Mouse (Mus musculus) heart, postnatal 14 days (tissue): ENCODE measurements around the gene Hck. TPM values are rescaled to one million over a fixed set of nuclear protein-coding genes. Genes with fewer than 3 reads are reported as not detected.

Experiments used
- DNase-seq, 2 experiments: peaks; one replicate each; pipeline ENCODE4 v3.0.0; 2021 to 2022
- intact Hi-C: fragments of 180-260 bp; cut with DNase I; formaldehyde crosslinking; loops from one replicate; pipeline ENCODE4 v1.15.1; 2025
- long read RNA-seq, 2 experiments: library from polyadenylated mRNA; stranded (forward); transcript quantifications; one replicate each; pipeline ENCODE4 v2.0.0; 2021
- total RNA-seq, 2 experiments: library from RNA; stranded (reverse); gene quantifications; 2 replicates each; pipeline ENCODE4 v1.2.3; 2021

Hck gene
- total RNA-seq: 1 to 10 TPM in 1 of 2 experiments, under 1 TPM in 1; 0.73 to 1.1 TPM
- long read RNA-seq, experiment 1, partial matches to known transcripts: 0 of 1 reads
- long read RNA-seq, experiment 1, other reads (novel, unspliced or antisense): 0 of 1 reads
- long read RNA-seq, experiment 2, partial matches to known transcripts: 0 of 3 reads
- long read RNA-seq, experiment 2, other reads (novel, unspliced or antisense): 1 of 3 reads

- DNase-seq: peak; percentile 57 to 61
- intact Hi-C loops: no loop called here
Observed at GRCm38 (mm10) chr2:153108313-153109264, at the start of gene Hck. Gene Hck, plus strand, starts transcription at chr2:153108468.

- intact Hi-C loops: no loop called here
- no peak for DNase-seq
Observed at GRCm38 (mm10) chr2:153060216-153060615, 48.1 kb upstream of the Hck start.

GRCm38 (mm10) chr2:153063394-153063793, 44.9 kb upstream of the Hck start:
- intact Hi-C loops: no loop called here
- no peak for DNase-seq

GRCm38 (mm10) chr2:153064190-153064970, 43.9 kb upstream of the Hck start:
- intact Hi-C loops: no loop called here
- DNase-seq: no peak

- intact Hi-C loops: no loop called here
- peak; percentile 56 to 59 for DNase-seq
Observed at GRCm38 (mm10) chr2:153065747-153066508, 42.3 kb upstream of the Hck start, which contains the start of gene Ccm2l. Gene Ccm2l, plus strand, starts transcription at chr2:153065955.

GRCm38 (mm10) chr2:153066991-153067390, 41.3 kb upstream of the Hck start:
- no peak for DNase-seq
- intact Hi-C loops: no loop called here

GRCm38 (mm10) chr2:153070762-153071490, 37.3 kb upstream of the Hck start:
- intact Hi-C loops: no loop called here
- peak in 1 of 2 experiments; percentile 40 for DNase-seq

GRCm38 (mm10) chr2:153071491-153072184, 36.6 kb upstream of the Hck start:
- no peak for DNase-seq
- intact Hi-C loops: no loop called here

- DNase-seq: no peak
- intact Hi-C loops: no loop called here
Observed at GRCm38 (mm10) chr2:153074651-153075050, 33.6 kb upstream of the Hck start.

- no peak for DNase-seq
- intact Hi-C loops: no loop called here
Observed at GRCm38 (mm10) chr2:153075961-153076360, 32.3 kb upstream of the Hck start.

GRCm38 (mm10) chr2:153080841-153081523, 27.3 kb upstream of the Hck start:
- intact Hi-C loops: loop anchor here (2.0 kb wide), 2 partner anchors 32 to 62 kb away; no protein-coding TSS in a partner anchor
- peak; percentile 74 to 88 for DNase-seq

- intact Hi-C loops: loop anchor here (2.0 kb wide), 2 partner anchors 33 to 61 kb away; no protein-coding TSS in a partner anchor
- no peak for DNase-seq
Observed at GRCm38 (mm10) chr2:153081866-153082265, 26.4 kb upstream of the Hck start.

- intact Hi-C loops: no loop called here
- no peak for DNase-seq
Observed at GRCm38 (mm10) chr2:153083275-153083674, 25.0 kb upstream of the Hck start.

- intact Hi-C loops: no loop called here
- no peak for DNase-seq
Observed at GRCm38 (mm10) chr2:153083824-153084223, 24.4 kb upstream of the Hck start.

- DNase-seq: no peak
Observed at GRCm38 (mm10) chr2:153084261-153084976, 23.8 kb upstream of the Hck start.

GRCm38 (mm10) chr2:153085556-153085955, 22.7 kb upstream of the Hck start:
- intact Hi-C loops: no loop called here

More at GRCm38 (mm10) chr2:153084261-153084976, 23.8 kb upstream of the Hck start:
- intact Hi-C loops: no loop called here

GRCm38 (mm10) chr2:153086166-153086565, 22.1 kb upstream of the Hck start:
- intact Hi-C loops: no loop called here
- no peak for DNase-seq

More at GRCm38 (mm10) chr2:153085556-153085955, 22.7 kb upstream of the Hck start:
- no peak for DNase-seq
